Mouse (Mus musculus): ENCODE measurements around the gene Pgf. TPM values are rescaled to one million over a fixed set of nuclear protein-coding genes. Genes with fewer than 3 reads are reported as not detected.
A peak's percentile ranks its signal among the peaks of the same experiment; 100 is the strongest.

The Pgf gene
- polyA plus RNA-seq, 1 experiment from 2014 or later = 12.6 TPM

GRCm38 (mm10) chr12:85134043-85134794 lies 43.4 kb downstream of the Pgf start:
- Histone ChIP-seq H3K4me1 (replicated peaks) (no peaks in the 10 kb centered on the region), H3K27ac (replicated peaks) (0 out of 2 replicates have a peak overlapping the region, but pooled peaks have one; percentile 42), H3K4me3 (no peak overlapping the region), H3K27me3 (0 out of 2 replicates have a peak, but pooled peaks cover 2% of the 10 kb centered on the region), H3K4me2 (no peak overlapping the region), H3K9me3 (no peaks in the 10 kb centered on the region), H3K9ac (no peak overlapping the region), H3K36me3 (peaks cover 79% of the 10 kb centered on the region)
- 79% methylated on average over 8 of the region's 8 CpGs for WGBS
- no peak for ATAC-seq (ENCODE audit: low read depth)

GRCm38 (mm10) chr12:85131361-85131760 lies 46.2 kb downstream of the Pgf start:
- WGBS = 95% methylated on average over 6 of the region's 6 CpGs
- Histone ChIP-seq H3K4me2 (no peak overlapping the region), H3K4me3 (no peak overlapping the region)

GRCm38 (mm10) chr12:85129426-85129978 lies 48.1 kb downstream of the Pgf start:
- Histone ChIP-seq H3K4me2 (no peak overlapping the region), H3K36me3 (peaks cover 88% of the 10 kb centered on the region), H3K27me3 (no peaks in the 10 kb centered on the region), H3K27ac (replicated peaks) (no peak overlapping the region), H3K9me3 (no peaks in the 10 kb centered on the region), H3K4me1 (replicated peaks) (0 out of 2 replicates have a peak, but pooled peaks cover 4% of the 10 kb centered on the region), H3K4me3 (no peak overlapping the region), H3K9ac (no peak overlapping the region)
- no peak for ATAC-seq (ENCODE audit: low read depth)
- WGBS = 94% methylated on average over 9 of the region's 9 CpGs

More at GRCm38 (mm10) chr12:85131361-85131760, 46.2 kb downstream of the Pgf start:
- 0 out of 2 replicates have a peak, but pooled peaks cover under 1% of the 10 kb centered on the region for H3K4me1 ChIP-seq (replicated peaks)
- H3K27ac ChIP-seq (replicated peaks) = no peak overlapping the region
- no peaks in the 10 kb centered on the region for H3K27me3 ChIP-seq
- H3K36me3 ChIP-seq = peaks cover 87% of the 10 kb centered on the region
- ATAC-seq (ENCODE audit: low read depth) = no peak
- no peak overlapping the region for H3K9ac ChIP-seq
- H3K9me3 ChIP-seq = no peaks in the 10 kb centered on the region

- 81% methylated on average over 8 of the region's 8 CpGs for WGBS
- no peaks in the 10 kb centered on the region for H3K9me3 ChIP-seq
- peak; percentile 8; the same call in 1 of the 2 replicates for ATAC-seq (ENCODE audit: low read depth)
- no peak overlapping the region for H3K4me2 ChIP-seq
- H3K36me3 ChIP-seq = peaks cover 88% of the 10 kb centered on the region
- no peaks in the 10 kb centered on the region for H3K27me3 ChIP-seq
- H3K4me3 ChIP-seq = no peak overlapping the region
- H3K27ac ChIP-seq (replicated peaks) = 0 out of 2 replicates have a peak overlapping the region, but pooled peaks have one; percentile 18
- H3K4me1 ChIP-seq (replicated peaks) = 0 out of 2 replicates have a peak, but pooled peaks cover 4% of the 10 kb centered on the region
- no peak overlapping the region for H3K9ac ChIP-seq
These were observed 50.5 kb downstream of the Pgf start for GRCm38 (mm10) chr12:85126986-85127603.

GRCm38 (mm10) chr12:85124751-85125150 lies 52.8 kb downstream of the Pgf start:
- no peak for ATAC-seq (ENCODE audit: low read depth)
- H3K27ac ChIP-seq (replicated peaks) = no peak overlapping the region
- peaks cover 12% of the 10 kb centered on the region; the same call in 1 of the 2 replicates for H3K4me1 ChIP-seq (replicated peaks)
- H3K4me3 ChIP-seq = no peak overlapping the region
- H3K9me3 ChIP-seq = no peaks in the 10 kb centered on the region
- H3K36me3 ChIP-seq = peaks cover 91% of the 10 kb centered on the region
- no peaks in the 10 kb centered on the region for H3K27me3 ChIP-seq
- no peak overlapping the region for H3K4me2 ChIP-seq
- no peak overlapping the region for H3K9ac ChIP-seq
- WGBS = 91% methylated on average over 5 of the region's 5 CpGs

- H3K9me3 ChIP-seq = no peaks in the 10 kb centered on the region
- no peak overlapping the region for H3K4me2 ChIP-seq
- H3K27me3 ChIP-seq = no peaks in the 10 kb centered on the region
- no peak overlapping the region for H3K9ac ChIP-seq
- no peak overlapping the region for H3K27ac ChIP-seq (replicated peaks)
- peaks cover 12% of the 10 kb centered on the region; the same call in 1 of the 2 replicates for H3K4me1 ChIP-seq (replicated peaks)
- WGBS = 92% methylated on average over 11 of the region's 11 CpGs
- no peak for ATAC-seq (ENCODE audit: low read depth)
- peaks cover 93% of the 10 kb centered on the region for H3K36me3 ChIP-seq
- no peak overlapping the region for H3K4me3 ChIP-seq
These were observed 53.9 kb downstream of the Pgf start for GRCm38 (mm10) chr12:85123645-85124044.

GRCm38 (mm10) chr12:85123108-85123530 lies 54.5 kb downstream of the Pgf start:
- peaks cover 12% of the 10 kb centered on the region; the same call in 1 of the 2 replicates for H3K4me1 ChIP-seq (replicated peaks)
- no peaks in the 10 kb centered on the region for H3K27me3 ChIP-seq
- no peaks in the 10 kb centered on the region for H3K9me3 ChIP-seq
- WGBS = 95% methylated on average over 9 of the region's 9 CpGs
- no peak overlapping the region for H3K4me3 ChIP-seq
- H3K27ac ChIP-seq (replicated peaks) = no peak overlapping the region
- H3K9ac ChIP-seq = no peak overlapping the region
- ATAC-seq (ENCODE audit: low read depth) = no peak
- peaks cover 93% of the 10 kb centered on the region for H3K36me3 ChIP-seq
- H3K4me2 ChIP-seq = no peak overlapping the region

GRCm38 (mm10) chr12:85121806-85122459 lies 55.7 kb downstream of the Pgf start:
- WGBS = 79% methylated on average over 9 of the region's 9 CpGs
- no peak overlapping the region for H3K27ac ChIP-seq (replicated peaks)
- H3K36me3 ChIP-seq = peaks cover 86% of the 10 kb centered on the region
- no peak overlapping the region for H3K9ac ChIP-seq
- no peaks in the 10 kb centered on the region for H3K27me3 ChIP-seq
- peaks cover 12% of the 10 kb centered on the region; the same call in 1 of the 2 replicates for H3K4me1 ChIP-seq (replicated peaks)
- ATAC-seq (ENCODE audit: low read depth) = peak; percentile 59; the same call in 1 of the 2 replicates
- no peak overlapping the region for H3K4me2 ChIP-seq
- no peak overlapping the region for H3K4me3 ChIP-seq
- H3K9me3 ChIP-seq = no peaks in the 10 kb centered on the region

Other genes starting within 250 kb of the Pgf start
- gene Fcf1, start 206.9 kb downstream of the Pgf start, polyA plus RNA-seq (2015; fragmentation: Nextera tagmentation; extraction: Ambion mirVana) = 118 and 129 TPM in 2 replicates
- gene Arel1, start 206.9 kb downstream of the Pgf start, polyA plus RNA-seq (2015; fragmentation: Nextera tagmentation; extraction: Ambion mirVana) = 26.2 and 28.5 TPM in 2 replicates
- 36.8 and 40.2 TPM in 2 replicates for gene Ylpm1, start 181.5 kb downstream of the Pgf start, polyA plus RNA-seq (2015; fragmentation: Nextera tagmentation; extraction: Ambion mirVana)
- gene Prox2, start 67.0 kb downstream of the Pgf start, polyA plus RNA-seq (2015; fragmentation: Nextera tagmentation; extraction: Ambion mirVana) = 3.9 and 5.4 TPM in 2 replicates
- 108 and 116 TPM in 2 replicates for gene Dlst, start 67.0 kb downstream of the Pgf start, polyA plus RNA-seq (2015; fragmentation: Nextera tagmentation; extraction: Ambion mirVana)
- gene Rps6kl1, start 26.5 kb downstream of the Pgf start, polyA plus RNA-seq (2015; fragmentation: Nextera tagmentation; extraction: Ambion mirVana) = 24.0 and 28.7 TPM in 2 replicates
- gene Eif2b2, start 41.7 kb upstream of the Pgf start, polyA plus RNA-seq (2015; fragmentation: Nextera tagmentation; extraction: Ambion mirVana) = 85.5 and 85.6 TPM in 2 replicates
- 8.7 and 9.6 TPM in 2 replicates for gene Mlh3, start 92.8 kb upstream of the Pgf start, polyA plus RNA-seq (2015; fragmentation: Nextera tagmentation; extraction: Ambion mirVana)
- gene Acyp1, start 110.6 kb upstream of the Pgf start, polyA plus RNA-seq (2015; fragmentation: Nextera tagmentation; extraction: Ambion mirVana) = 66.1 and 74.5 TPM in 2 replicates
- 1.1 and 1.2 TPM in 2 replicates for gene Zc2hc1c, start 110.8 kb upstream of the Pgf start, polyA plus RNA-seq (2015; fragmentation: Nextera tagmentation; extraction: Ambion mirVana)
- 14.7 and 15.2 TPM in 2 replicates for gene Nek9, start 161.6 kb upstream of the Pgf start, polyA plus RNA-seq (2015; fragmentation: Nextera tagmentation; extraction: Ambion mirVana)
- 231 TPM in 2 replicates for gene Tmed10, start 197.1 kb upstream of the Pgf start, polyA plus RNA-seq (2015; fragmentation: Nextera tagmentation; extraction: Ambion mirVana)